Mouse (Mus musculus) gastrocnemius, adult 8-10 months (tissue): ENCODE measurements around the gene Iffo2. TPM values are rescaled to one million over a fixed set of nuclear protein-coding genes. Genes with fewer than 3 reads are reported as not detected.

ENCODE experiments used
- DNase-seq, 2 experiments: peaks; one replicate each; pipeline ENCODE4 v3.0.0; 2022; ENCODE audit warnings: low spot score in 2 of 2
- total RNA-seq, 4 experiments: library from RNA; stranded (reverse); gene quantifications; 2 replicates each; pipeline ENCODE4 v1.2.4; 2022

Iffo2 gene
- total RNA-seq, 4 experiments from 2014 or later = 1.2 to 1.9 (median 1.7) TPM

DNA sequence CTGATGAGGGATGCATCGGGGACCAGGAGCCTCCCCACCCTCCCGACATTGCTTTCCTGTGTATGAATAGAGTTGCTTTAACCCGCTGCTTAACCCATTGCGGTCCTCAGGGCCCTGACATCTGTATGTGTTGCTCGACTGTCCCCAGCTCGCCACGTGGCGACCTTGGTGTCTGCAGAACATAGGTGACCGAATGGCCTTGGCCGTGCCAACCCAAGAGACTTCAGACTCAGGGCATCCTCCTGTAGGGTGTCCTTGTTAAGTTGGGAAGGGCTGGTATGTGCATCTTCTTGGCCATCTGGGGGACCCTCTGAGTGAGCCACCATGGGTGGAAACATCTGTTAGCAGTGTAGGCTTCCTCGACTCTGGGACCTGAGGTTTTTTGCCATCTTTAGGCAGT is 74.9 kb downstream of the Iffo2 start:
- no peak for DNase-seq

DNA sequence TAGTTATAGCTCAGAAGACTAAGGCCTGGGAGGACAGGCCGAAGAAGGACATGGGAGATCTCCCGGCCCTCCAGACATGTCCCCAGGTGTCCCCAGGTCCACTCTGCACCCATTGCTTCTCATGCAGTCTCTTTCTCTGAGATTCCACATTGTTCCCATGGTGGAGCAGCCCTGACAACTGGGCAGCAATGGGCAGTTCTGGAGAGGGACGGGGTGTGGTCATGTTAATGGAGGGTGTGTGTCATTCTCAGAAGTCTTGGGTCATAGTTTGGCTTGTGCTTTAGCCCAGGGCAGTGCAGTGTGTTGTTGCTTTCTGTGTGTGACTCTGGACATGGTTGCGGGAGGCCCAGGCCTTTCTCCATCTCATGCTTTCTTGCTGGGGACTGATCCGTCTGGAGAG is 76.4 kb downstream of the Iffo2 start:
- DNase-seq = no peak

DNA sequence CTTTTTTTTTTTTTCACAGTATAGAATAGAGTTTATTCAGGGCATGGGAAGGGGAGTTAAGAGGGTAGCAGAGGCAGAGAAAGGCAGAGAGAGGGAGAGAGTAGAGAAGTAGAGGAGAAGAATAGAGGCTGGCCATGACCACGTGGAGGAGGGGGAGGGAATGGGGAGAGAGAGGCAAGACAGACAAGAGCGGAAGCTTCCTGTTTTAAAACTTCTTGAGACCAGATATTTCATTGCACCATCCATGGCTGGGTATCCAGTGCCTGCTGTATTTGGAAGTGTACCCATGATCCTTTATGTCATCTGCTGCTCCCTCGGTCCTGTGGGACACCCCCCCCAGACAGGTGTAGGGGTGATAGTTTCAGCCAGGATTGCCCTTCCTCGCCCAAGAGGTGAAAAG is 78.6 kb downstream of the Iffo2 start:
- DNase-seq = no peak

DNA sequence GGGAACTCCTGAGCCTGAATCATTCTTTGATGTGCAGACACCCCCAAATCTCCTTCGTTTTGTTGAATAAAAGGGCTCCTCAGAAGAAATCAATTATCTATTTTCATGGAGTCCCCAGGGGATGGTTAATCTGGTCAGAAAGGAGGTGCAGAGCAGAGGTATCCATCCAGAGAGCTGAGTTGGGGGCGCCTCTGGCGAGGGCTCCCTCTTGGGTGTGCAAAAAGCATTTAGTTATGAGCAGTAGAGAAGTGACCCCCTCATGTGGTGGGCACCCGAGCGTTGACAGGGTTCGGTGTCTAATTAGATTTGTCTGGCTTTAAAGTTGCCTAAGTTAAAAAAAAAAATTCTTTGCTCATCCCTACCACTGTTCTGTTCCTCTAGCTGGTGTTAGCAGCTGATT is 80.6 kb downstream of the Iffo2 start:
- DNase-seq = no peak

DNA sequence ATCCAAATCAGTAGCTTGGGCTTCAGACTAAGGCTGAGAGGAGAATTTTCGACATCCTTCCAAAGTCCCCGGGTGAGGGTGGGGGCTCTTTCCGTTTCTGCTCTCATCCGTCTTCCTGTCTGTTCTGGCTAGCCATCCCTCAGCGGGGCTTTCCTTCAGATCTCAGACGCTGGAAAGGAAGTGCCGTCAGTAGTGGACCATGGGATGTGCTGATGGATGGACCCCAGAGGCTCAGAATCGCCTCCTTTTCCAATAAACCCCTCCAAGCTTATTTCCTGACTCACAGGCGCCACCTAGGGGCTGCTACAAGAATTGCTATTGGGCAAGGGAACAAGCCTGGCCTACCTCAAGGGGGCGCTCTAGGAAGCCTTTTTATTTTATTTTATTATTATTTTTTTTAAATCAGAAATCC is 81.2 kb downstream of the Iffo2 start:
- DNase-seq = peak; percentile 69 to 72

DNA sequence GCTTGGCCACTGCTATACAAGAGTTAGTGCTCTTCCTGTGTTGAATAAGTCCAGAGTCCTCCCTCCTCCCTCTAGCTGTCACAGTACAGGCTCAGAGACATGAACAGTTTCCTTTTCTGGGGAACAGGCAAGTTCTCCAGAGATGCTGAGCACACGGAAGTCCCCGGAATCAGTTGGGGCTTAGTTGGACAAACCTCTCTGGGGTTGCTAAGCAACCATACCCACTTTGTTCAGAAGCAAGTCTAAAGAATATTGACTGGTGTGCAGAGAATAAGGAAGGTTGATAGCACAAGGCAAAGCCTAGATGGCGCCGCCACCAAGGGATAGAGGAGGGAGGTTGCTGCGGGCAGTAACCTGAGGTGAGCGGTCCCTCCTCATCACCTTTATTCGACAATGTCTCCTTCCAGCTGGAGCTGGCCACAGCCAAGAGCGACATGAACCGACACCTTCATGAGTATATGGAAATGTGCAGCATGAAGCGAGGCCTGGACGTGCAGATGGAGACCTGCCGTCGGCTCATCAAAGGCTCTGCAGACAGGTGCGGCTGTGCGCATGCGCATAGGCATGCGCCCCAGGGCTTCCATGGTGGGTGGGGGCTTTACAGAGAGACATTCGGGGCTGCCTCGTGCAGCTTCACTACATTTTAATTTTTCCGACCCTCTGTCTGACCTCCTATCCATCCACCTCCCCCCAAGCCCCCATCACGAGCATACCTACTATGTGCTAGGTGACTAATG is 84.3 kb downstream of the Iffo2 start:
- DNase-seq = no peak

DNA sequence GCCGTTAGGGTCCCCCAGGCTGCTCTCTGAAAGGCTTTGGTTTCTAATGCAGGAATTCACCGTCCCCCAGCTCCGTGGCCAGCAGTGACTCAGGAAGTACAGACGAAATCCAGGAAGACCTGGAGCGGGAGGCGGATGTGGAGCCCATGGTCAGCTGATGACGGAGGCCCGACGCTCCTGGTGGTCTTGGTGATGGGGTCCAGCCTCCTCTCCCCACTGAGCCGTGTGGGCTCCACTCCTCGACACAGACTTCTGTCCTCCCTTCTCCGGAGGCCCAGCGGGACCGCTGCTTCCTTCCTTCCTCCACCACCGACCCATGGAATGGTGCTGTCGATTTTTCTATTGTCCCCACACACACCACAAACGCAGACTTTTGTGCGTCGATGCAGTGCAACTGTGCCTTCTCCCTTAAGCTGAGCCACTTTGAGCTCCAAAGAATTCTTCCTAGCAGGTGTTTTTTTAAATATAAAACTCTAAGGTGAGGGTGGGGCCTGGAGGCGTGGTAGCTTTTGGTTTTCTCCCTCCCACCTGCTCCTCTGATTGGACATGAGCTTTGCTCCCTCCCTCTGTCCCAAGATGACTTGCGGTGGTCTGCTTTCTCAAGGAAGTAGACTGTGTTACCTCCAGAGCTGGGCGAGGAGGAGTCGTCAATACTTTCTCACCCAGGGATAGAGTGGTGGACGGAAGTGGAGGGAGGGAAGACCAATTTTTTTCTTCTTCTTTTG is 86.1 kb downstream of the Iffo2 start:
- no peak for DNase-seq

DNA sequence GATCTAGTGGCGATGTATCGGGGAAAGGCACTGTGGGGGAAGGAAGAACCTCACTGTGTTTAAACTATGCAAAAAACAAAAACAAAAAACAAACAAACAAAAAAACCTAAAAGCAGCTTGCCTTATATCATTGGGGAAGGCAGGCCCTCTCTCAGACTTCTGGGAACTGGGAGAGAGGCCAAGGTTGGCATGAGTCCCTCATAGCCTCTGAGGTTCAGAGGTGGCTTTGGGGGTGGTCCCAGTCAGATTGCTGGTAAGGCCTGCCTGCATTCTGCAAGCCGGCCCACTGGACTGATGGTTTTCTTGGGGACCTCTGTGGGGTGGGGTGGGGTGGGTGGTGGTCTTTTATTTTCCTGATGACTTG is 86.6 kb downstream of the Iffo2 start:
- no peak for DNase-seq

DNA sequence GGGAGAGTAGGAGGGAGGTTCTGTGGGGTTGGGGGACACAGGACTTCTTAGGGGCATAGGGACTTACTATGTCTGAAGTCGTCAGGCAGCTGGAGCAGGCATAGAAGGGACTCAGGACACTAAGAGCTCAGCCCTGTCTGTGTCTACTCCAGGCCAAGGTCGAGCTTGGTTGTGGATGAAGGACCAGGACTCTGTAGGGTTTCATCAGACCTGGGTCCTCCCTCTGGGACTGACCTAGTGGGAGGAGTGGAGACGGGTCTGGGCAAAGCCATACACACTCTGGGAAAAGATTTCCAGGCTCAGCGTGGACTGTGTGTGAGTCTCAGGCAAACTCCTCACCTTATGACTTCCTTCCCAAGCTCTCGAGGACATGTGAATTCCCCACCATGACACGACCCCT is 89.4 kb downstream of the Iffo2 start:
- DNase-seq = no peak

DNA sequence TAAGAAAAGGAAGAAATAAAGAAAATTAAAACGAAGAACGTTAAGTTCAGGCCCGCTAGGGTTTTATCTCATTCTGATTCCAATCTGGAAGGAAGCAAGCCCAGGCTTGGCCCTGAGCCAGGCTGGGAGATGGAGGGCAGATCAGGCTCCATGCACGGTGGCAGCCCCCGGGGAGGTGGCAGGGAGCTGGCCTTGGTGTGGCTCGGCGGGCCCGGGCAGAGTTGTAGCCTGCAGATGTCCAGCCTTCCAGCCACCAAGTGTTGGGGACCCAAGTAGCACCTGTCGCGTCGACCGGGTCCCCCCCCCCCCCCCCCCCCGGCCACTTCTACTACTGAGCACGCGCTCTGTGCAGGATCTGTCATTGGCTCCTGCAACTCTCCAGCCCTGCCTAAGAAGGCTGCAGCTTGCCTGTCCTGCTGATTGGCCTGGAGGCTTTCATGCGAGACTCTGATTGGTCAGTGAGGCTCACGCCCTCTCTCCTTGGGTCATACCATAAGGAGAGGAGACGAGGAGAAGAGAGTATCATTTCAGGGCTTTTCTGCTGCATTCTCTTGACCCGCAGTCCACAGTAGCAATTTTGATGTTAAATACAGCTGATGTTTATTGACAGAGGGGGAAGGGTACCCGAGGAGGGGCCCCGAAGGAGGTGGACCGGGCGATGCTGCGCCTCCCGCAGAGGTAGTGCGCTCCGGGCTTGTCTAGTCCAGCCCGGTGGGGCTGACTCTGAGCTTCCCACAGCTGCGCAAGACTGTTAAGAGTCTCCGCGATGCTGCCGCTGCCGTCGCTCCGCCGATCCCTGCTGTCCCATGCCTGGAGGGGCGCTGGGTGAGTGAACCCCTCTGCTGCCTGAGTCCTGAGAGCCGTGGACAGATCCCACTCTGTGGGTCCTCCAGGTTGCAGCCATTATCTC is 92.3 kb downstream of the Iffo2 start, which contains the start of gene Aldh4a1:
TSS of gene Aldh4a1 (plus strand) at position 494 of the 910 bp plus-strand sequence.
- peak; percentile 84 to 88 for DNase-seq

DNA sequence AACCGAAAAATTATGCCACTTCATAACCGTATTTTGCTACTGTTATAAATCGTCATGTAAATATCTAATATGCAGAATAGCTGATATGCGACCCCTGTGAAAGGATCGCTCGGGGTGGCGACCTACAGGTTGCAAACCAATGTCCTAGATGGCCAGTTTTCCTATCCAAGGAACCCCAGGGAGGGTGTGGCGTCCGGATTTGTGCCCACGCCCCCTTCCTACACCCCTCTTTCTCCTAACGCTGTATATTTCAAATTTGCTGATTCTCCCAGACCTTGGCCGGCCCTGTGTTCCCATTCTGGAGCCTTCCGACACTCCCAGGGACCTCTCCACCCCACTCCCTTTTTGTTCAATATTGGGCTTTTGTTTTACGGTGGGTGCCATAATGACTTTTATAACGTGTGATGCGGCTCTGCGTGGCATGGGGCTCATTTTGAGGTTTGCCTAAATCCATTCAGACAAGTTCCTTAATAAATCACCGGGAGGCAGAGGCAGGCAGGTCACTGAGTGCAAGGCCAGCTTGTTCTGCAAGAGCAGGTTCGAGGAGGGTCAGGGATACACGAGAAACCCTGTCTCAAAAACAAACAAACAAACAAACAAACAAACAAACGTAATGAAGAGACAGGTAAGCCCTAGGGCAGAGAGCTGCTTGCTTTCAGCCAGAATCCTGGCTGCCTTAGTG is 93.2 kb downstream of the Iffo2 start:
- no peak for DNase-seq

DNA sequence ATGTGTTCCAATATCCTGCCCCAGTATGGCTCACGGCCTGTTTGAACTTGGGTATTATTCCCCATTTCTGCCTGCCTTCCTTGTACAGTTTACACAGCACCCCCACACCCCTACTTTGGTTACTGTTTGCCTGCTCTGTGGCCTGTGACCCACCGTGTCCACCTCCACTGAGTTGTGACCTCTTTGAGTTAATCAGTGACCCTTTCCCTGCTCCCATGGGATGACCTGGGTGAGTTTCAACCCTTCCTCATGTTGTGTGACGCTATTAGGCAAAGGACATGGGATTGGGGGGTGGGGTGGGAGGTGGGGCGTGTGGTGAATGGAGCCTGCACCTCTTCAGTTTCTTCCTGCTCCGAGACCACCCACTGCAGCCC is 93.8 kb downstream of the Iffo2 start:
- DNase-seq = no peak

DNA sequence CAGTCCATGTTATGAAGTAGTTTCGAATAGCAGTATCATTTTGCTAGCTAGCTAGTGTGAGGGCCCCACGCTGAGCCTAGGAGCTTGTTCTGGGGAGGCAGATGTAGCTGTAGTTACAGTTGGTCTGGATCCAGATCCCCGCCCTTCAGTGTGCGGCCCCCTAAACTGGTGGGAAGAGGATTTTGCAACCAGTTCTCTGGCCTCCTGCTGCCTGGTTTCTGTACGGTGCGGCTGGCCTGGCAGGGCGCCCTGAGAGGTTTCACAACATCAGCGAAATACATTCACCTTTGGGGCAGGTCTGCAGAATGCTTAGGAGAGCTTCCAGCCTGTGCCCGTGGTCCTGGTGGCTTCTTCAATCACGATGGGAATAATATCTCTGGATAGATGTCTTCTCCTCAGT is 94.4 kb downstream of the Iffo2 start:
- no peak for DNase-seq

DNA sequence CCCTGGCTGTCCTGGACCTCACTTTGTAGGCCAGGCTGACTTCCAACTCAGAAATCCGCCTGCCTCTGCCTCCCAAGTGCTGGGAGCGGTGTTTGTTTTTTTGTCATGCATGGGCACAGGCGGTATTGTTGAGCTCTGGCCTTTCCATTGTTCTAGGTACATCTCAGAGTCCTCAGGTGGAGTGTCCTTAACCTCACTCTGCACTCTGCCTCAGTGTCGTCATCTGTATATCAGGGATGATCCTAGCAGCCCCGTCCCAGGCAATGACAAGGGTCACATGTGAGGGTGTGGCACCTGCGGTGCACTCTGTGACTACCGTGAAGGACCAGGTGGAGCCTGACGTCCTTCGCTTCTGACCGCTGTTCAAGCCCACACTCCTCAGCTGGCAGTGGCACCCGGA is 97.0 kb downstream of the Iffo2 start:
- DNase-seq = no peak

DNA sequence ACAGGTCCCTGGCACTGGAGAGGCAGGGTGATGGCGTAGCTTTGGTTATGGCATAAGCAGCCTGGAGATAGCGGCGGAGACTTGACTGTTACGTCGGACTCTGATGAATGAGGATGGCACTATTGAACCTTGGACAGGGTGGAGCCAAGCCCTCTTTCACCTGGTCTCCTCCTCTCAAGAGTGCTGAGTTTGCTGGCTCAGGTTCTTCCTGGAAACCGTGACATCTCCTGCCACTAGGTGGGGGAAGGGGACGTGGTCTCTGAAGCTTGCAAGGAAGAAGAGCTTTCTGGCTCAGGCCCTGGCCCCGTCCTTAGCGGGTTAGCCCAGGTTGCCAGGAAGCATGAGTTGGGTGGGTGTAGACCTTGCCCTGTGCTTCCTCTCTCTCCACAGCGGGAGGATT is 99.8 kb downstream of the Iffo2 start:
- no peak for DNase-seq

DNA sequence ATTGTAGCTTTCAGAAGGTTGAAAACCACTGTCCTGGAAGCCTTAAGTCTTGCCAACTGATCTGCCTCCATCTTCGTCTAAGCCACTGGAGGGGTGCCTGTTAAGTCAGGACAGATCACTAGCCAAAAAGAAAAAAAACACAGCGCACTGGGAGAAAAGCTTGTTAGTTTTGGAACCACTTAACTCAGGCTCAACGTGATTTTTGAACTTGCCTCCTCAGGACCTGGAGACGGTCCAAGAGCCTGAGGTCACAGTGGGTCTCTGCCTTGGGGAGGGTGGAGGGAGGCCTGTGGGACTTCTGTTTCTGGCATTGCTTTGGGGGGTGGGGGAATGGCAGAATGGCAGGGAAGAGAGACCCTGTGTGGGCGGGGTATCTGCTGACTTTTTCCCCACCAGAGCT is 100.8 kb downstream of the Iffo2 start:
- no peak for DNase-seq

DNA sequence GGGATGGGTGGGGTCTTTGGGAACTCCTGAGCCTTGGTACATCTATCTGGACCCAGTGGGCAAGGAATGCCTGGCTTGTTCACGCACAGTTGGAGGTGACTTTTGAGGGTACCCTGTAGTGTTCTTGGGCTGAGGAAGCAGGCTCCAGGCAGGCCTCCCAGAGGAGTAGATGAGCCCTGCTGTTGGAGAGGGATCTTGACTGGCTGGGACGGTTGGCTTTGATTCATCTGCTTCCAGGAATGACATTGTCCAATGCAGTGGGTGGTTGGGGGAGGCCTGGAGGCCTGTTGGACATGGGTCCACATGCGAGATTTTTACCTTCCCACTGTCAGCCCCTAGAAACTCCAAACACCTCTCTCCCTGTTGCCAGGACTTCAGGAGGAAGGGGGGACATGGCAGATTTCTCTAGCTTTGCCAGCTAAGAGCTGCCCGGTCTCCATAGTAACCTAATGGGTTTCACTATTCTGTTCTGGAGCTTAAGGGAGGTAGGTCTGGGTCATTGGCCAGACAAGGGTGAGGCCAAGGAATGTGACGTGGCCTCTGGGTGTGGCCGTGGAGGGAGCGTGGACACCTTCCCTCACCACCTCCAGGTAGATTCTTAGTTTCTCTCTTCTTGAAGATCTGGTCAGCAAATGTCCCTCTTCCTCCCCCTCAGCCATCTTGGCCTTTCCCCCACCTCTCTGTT is 101.4 kb downstream of the Iffo2 start:
- DNase-seq = no peak

DNA sequence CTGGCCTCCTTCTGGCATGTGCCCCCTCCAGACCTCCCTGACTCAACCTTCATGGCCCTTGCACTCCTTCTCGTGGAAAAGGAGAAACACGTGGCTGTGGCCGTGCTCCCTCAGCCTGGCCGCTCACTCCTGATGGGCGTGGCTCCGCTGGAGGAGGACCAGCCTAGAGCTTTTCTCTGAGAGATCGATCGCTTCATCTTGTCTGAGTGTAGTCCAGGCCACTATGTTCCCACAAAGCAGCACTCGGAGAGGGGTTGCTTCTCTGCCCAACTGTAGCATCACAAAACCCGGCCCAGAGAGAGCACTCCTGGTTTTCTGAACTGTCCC is 101.9 kb downstream of the Iffo2 start:
- no peak for DNase-seq

DNA sequence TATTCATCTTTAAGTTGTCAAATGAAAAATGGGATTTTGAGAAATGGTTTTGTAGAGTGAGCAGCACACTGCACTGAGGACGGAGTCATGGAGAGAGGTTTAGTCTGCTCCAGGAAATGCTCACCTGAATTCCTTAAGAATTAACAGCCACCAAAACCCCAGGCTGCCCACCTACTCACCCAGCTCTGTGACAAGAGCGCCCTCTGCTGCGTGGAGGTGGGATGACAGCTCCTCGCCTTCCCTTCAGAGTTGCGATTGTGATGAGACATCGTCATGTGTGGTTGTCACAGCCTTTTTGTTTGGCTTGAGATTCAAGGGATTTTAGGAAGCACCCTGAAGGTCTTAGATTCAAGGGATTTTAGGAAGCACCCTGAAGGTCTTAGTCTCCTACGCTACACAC is 106.0 kb downstream of the Iffo2 start:
- peak in 1 of 2 experiments; percentile 40 for DNase-seq

DNA sequence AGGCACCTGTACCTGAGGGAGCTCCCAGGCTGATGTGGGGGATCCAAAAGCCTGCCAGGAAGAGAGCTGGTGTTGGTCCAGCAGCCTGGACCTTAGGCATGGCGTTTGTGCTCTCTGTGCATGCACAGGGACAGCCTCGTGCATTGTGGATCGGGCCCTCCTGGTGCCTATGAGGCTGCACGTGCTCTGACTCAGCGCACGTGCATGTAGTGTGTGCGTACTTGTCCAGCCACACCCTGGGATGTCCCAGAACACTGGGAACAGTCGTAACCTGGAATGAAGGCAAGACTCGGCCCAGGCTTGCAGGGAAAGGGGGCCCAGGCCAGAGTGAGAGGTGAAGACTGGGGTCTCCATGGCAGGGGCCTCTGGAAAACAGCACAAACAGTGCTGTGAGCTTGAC is 107.5 kb downstream of the Iffo2 start:
- DNase-seq = no peak

DNA sequence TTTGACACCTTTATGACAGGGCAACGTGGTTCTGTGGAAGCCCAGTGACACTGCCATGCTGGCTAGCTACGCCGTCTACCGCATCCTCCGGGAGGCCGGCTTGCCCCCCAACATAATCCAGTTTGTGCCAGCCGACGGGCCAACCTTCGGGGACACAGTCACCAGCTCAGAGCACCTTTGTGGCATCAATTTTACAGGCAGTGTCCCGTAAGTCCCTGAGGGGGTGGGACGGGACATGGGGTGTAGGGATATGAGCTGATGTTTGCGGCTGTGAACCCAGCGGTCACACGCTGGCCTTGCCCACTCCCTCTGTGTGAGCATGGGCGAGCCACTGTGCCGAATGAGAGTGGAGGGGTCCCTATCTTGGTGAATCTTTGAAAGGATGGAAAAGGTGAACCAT is 108.0 kb downstream of the Iffo2 start:
- no peak for DNase-seq
